6 mouse cellular contexts compared by ENCODE assay signal in the genomic region with DNA sequence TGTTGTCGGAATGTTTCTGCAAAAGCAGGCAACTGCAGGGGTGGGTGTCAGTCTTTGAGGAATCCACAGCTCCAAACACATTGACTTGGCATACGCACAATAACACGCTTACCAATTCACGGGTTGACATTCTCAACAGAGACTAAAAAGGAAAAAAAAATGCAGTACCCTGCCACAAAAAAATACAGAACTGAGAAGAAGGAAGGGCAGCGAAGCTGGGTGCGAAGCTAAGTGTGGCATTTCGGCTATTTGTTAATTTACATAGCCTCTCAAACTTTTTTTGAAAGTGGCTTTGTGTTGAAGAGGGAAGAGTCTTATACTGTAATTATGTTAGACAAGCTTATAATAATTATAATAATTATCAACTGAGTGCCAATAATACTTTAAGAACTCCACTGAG.
"Had no signal": no experiment of that assay in that cellular context is flagged by ENCODE, and none has a peak within 500 bp of the region (broad histone marks: within the 10 kb centered on the region; RNA-seq: fewer than 3 reads in every experiment).

No protein-coding gene starts in this region.

- H3K36me3 ChIP-seq: liver, embryonic 12.5 days; midbrain, embryonic 10.5 days; midbrain, embryonic 12.5 days; neural tube, embryonic 13.5 days; neural tube, embryonic 15.5 days had no signal

- H3K27me3 ChIP-seq: liver, embryonic 12.5 days; neural tube, embryonic 15.5 days had no signal

- DNase-seq: right cerebral cortex, postnatal 14 days had no signal
